Mouse (Mus musculus) cerebellum, adult 2 months (tissue): ENCODE measurements around the gene Llph. TPM values are rescaled to one million over a fixed set of nuclear protein-coding genes. Genes with fewer than 3 reads are reported as not detected.

Experiments
- DNase-seq, 2 experiments: peaks; one replicate each; pipeline ENCODE4 v3.0.0; 2021
- H3K27ac ChIP-seq: fragments of 200-500 bp; 2 replicates; pipeline ENCODE4 v1.5.1; 2012; ENCODE audit warnings: low read length, control low read depth, inconsistent platforms; ENCODE audit not compliant: insufficient read depth
- H3K27me3 ChIP-seq: fragments of 200-500 bp; 2 replicates; pipeline ENCODE4 v1.6.1; 2012; ENCODE audit warnings: inconsistent platforms, mild to moderate bottlenecking, low read length, moderate library complexity; ENCODE audit not compliant: control insufficient read depth, insufficient read depth
- H3K4me1 ChIP-seq: fragments of 200-500 bp; 2 replicates; pipeline ENCODE4 v1.6.1; 2011; ENCODE audit warnings: low read length; ENCODE audit not compliant: control insufficient read depth, insufficient read depth
- H3K4me3 ChIP-seq: fragments of 200-500 bp; replicated peaks from 2 replicates; pipeline ENCODE3; 2011; ENCODE audit warnings: mild to moderate bottlenecking, low read depth, low read length, control low read depth; ENCODE audit not compliant: insufficient read depth
- CTCF ChIP-seq: fragments of 200-500 bp; IDR thresholded peaks from 2 replicates; pipeline ENCODE4 v1.5.1; 2011; ENCODE audit warnings: low read depth, mild to moderate bottlenecking, control low read depth, low read length, moderate library complexity, borderline replicate concordance; ENCODE audit not compliant: insufficient read depth
- POLR2A ChIP-seq: fragments of 200-500 bp; IDR thresholded peaks from 2 replicates; pipeline ENCODE4 v1.6.1; 2011; ENCODE audit warnings: low read length, control low read depth, borderline replicate concordance; ENCODE audit not compliant: insufficient read depth
- WGBS: fragments of 180-500 bp; shearing (Covaris S2); methylation state at CpG from one replicate; pipeline ENCODE4 v1.1.7; 2018; 5-methylcytosine and 5-hydroxymethylcytosine counted together
- polyA plus RNA-seq: library from polyadenylated mRNA; depleted of rRNA; stranded (reverse); fragments of >200 nt; gene quantifications from 2 replicates; pipeline ENCODE4 v1.2.3, GENCODE M21; 2012

Gene Llph
- polyA plus RNA-seq, 1 experiment: 35.8 TPM

- Histone ChIP-seq H3K27me3 (no peaks in the 10 kb centered on the region), H3K27ac (no peak overlapping the region), H3K4me3 (no peak overlapping the region), H3K4me1 (no peaks in the 10 kb centered on the region)
- peak; percentile 21 to 25 for DNase-seq
- no peak for TF ChIP-seq POLR2A
- peak; percentile 56; the same call in 1 of the 2 replicates for TF ChIP-seq CTCF
- 35% methylated on average over 18 of the region's 18 CpGs for WGBS
These were observed 6.9 kb downstream of the Llph start for GRCm38 (mm10) chr10:120233655-120234367.

GRCm38 (mm10) chr10:120236855-120237254 lies 10.0 kb downstream of the Llph start:
- no peaks in the 10 kb centered on the region for H3K27me3 ChIP-seq
- no peak for DNase-seq
- H3K4me3 ChIP-seq: no peak overlapping the region
- 66% methylated on average over 9 of the region's 9 CpGs for WGBS
- no peak for TF ChIP-seq POLR2A
- H3K4me1 ChIP-seq: no peaks in the 10 kb centered on the region
- no peak overlapping the region for H3K27ac ChIP-seq

DNA sequence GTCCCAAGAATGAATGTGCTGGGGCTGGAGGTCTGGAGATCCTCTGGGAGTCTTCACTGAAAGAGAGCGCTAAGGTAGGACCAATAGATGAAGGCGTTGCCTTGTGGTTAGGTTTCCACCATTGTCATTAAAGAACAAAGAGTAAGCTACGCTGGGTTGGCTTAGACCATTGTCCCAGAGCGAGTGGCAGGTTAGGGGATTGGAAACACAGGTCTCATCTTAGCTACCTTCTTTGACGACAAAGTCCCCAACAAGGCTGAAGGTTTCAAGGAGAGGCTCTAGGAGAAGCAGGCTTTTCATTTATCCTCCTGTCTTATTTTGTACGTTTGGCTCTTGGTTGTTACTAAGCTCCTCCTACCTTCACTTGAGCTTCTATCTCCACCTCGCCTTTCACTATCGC lies 11.4 kb downstream of the Llph start:
- H3K4me1 ChIP-seq: no peaks in the 10 kb centered on the region
- TF ChIP-seq CTCF (no peak), POLR2A (no peak)
- no peak overlapping the region for H3K27ac ChIP-seq
- 85% methylated on average over 8 of the region's 8 CpGs for WGBS
- no peak overlapping the region for H3K4me3 ChIP-seq
- no peaks in the 10 kb centered on the region; the same call in 1 of the 2 replicates for H3K27me3 ChIP-seq
- DNase-seq: no peak

DNA sequence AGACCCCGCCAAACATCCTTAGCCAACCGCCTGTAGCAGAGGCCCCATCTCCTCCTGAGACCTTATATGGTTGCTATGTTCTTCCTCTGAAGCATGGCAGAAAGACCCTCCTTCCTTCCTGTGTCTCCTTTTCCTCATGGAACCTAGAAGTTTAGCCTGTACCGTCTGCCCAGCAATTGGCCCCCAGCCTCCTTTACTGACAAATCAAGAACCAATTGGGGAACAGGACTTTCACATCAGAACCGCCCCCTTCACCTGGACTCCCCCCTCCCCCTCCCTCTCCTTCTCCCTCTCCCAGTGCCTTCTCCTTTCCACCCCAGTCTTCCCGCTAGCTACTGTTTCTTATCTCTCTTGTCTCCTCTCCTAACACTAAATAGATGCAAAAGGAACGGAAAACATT lies 12.6 kb downstream of the Llph start:
- DNase-seq: no peak
- H3K27me3 ChIP-seq: no peaks in the 10 kb centered on the region; the same call in 1 of the 2 replicates
- no peaks in the 10 kb centered on the region for H3K4me1 ChIP-seq
- H3K4me3 ChIP-seq: no peak overlapping the region
- WGBS: 66% methylated on average over 6 of the region's 6 CpGs
- no peak for TF ChIP-seq POLR2A
- TF ChIP-seq CTCF: no peak
- no peak overlapping the region for H3K27ac ChIP-seq

DNA sequence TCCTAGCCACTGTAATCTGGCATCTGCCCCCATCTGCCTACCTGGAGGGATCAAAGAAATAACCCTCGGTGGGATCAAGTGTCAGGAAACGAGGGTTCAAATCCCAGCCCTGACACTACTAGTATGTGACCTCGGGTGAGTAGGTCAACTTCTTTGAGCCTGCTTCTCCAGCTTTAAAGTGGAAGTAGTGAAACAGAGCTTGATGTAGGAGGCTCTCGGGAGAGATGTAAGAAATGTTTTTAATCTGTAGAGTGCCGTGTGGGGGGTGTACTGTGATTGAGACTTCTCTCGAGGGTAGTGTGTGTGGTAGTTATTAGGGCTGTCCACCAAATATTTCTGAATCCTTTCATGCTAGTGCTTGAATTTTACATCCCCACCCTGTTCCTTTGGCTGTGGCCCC lies 15.6 kb downstream of the Llph start:
- Histone ChIP-seq H3K27ac (no peak overlapping the region), H3K27me3 (no peaks in the 10 kb centered on the region; the same call in 1 of the 2 replicates), H3K4me1 (no peaks in the 10 kb centered on the region), H3K4me3 (no peak overlapping the region)
- WGBS: 77% methylated on average over 6 of the region's 6 CpGs
- DNase-seq: no peak
- TF ChIP-seq POLR2A (no peak), CTCF (no peak)

DNA sequence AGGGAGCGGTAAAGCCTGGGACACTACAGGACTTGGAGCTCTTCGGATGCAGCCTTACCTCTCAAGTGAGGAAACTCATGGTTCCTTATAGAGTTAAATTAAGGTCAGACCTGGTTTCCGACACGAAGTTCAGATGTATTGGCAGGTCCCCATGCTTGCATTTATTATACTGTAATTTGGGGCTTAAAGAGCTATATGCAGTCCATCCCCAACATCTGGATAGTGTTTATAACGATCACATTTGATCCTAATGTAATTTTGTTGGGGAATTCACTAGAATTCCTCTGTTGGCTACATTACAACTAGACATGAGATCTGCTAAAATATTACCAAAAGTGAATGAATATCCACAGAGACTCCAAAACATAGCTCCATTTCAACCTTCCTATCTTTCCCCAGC lies 18.8 kb downstream of the Llph start:
- WGBS: 85% methylated on average over 5 of the region's 5 CpGs
- TF ChIP-seq POLR2A (no peak), CTCF (no peak)
- DNase-seq: no peak
- Histone ChIP-seq H3K27ac (no peak overlapping the region), H3K27me3 (no peaks in the 10 kb centered on the region; the same call in 1 of the 2 replicates), H3K4me3 (no peak overlapping the region), H3K4me1 (no peaks in the 10 kb centered on the region)

DNA sequence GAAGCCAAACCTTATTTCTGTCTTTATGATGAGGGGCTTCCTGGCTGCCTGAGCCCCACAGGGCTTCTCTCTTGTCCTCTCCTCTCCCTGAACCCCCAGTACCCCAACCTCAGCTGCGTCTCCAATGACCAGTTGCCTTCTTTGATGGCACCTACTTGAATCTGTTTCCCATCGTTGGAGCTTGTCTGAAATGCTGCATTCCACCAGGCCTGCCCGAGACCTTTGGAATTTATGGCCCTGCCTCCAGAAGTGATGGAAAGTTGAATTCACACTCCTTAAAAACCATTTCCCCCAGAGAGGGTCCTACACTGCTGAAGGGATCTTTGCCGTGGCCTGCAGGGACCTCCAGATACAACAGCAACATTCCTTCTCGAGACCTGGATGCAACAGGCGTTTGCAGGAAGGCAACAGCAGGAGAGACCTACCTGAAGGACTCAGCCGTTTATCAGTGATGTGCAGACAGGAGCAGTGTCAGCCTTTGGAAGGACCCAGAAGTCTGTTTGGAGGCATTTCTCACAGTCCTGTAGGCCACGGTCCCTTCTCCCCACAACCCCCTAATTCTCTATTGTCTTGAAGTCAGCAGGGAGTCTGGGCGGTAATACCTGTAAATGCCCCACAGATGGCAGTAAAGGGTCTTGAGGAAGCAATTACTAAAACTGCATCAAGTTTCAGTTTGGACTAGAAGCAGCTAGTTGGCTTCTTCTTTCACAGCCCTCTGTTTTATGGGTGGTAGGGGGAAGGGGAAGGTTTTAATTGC lies 20.3 kb downstream of the Llph start:
- Histone ChIP-seq H3K27me3 (no peaks in the 10 kb centered on the region; the same call in 1 of the 2 replicates), H3K4me1 (no peaks in the 10 kb centered on the region), H3K27ac (no peak overlapping the region), H3K4me3 (no peak overlapping the region)
- 52% methylated on average over 9 of the region's 9 CpGs for WGBS
- no peak for DNase-seq
- no peak for TF ChIP-seq POLR2A
- TF ChIP-seq CTCF: peak; percentile 17; the same call in 1 of the 2 replicates

DNA sequence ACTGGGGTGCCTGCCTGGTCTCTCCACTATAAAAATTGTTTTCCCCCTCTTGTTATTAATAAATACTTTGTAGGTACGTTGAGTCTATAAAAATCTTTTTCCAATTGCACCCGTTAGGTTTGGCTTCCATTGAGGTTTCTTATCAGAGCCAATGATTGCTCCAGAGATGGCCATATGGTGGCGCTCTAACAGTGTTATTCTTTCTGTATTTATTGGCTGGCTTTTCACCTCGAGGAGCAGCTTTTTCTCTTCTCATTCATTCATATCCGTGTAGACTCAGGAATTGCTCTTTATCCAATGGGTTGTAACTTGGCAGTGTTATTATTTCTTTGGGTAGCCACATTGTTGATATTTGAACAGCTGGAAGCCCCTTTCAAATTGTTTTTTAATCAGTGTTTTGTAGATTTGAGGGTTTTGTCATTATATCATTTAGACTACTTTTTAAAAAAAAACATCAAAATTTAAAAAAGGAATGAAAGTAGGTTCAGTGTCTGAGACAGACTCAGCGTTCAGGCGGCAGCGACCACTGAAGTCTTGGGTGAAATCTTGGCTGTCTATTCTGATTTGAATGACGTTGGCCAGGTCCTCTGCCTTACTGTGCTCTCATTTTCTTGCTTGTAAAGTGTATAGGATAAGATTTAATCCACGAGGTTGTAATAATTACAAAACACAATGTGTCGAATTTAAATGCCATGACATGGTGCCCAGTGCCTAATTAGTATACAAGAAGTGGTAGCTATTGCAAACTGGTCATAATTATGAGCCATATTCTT lies 24.2 kb downstream of the Llph start:
- H3K4me3 ChIP-seq: no peak overlapping the region
- H3K4me1 ChIP-seq: no peaks in the 10 kb centered on the region
- no peak for DNase-seq
- H3K27ac ChIP-seq: no peak overlapping the region
- 43% methylated on average over 11 of the region's 11 CpGs for WGBS
- H3K27me3 ChIP-seq: no peaks in the 10 kb centered on the region
- TF ChIP-seq POLR2A (no peak), CTCF (no peak)
